21 mouse cellular contexts compared by ENCODE assay signal in genomic region chr3:24463941-24464340, GRCm38 (mm10).
DNase-seq lines count a peak whose midpoint lies in the region; ATAC-seq and TF ChIP-seq lines count a peak whose summit lies in the region.
"Had no signal": no experiment of that assay in that cellular context is flagged by ENCODE, and none has a peak within 500 bp of the region (broad histone marks: within the 10 kb centered on the region; RNA-seq: fewer than 3 reads in every experiment).

No protein-coding gene starts in this region.

- no peak for TF ChIP-seq CTCF in forebrain, postnatal 0 days (IDR thresholded peaks at IDR 0.05; ENCODE audit: low read depth)

- no peaks in the 10 kb centered on the region for H3K36me3 ChIP-seq in forebrain, postnatal 0 days (ENCODE audit: insufficient read depth)
- H3K36me3 ChIP-seq in forebrain, embryonic 16.5 days (ENCODE audit: control insufficient read depth, insufficient read depth): no peaks in the 10 kb centered on the region
- H3K36me3 ChIP-seq: embryonic facial prominence, embryonic 10.5 days; G1E; heart, embryonic 12.5 days; hindbrain, embryonic 10.5 days; hindbrain, embryonic 15.5 days had no signal

- intact Hi-C loops in left cerebral cortex, postnatal 4 days (cut with DNase I): no loop called here

- ATAC-seq in forebrain, postnatal 0 days: no peak
- ATAC-seq in forebrain, embryonic 16.5 days: no peak
- ATAC-seq: CD4-positive, CD25-positive, alpha-beta regulatory T cell, adult 4 months; forebrain, embryonic 13.5 days had no signal

- H3K4me3 ChIP-seq in forebrain, postnatal 0 days (ENCODE audit: low read depth, low read length): no peak overlapping the region
- no peak overlapping the region for H3K4me3 ChIP-seq in forebrain, embryonic 16.5 days (replicated peaks; ENCODE audit: low read length)
- H3K4me3 ChIP-seq: embryonic facial prominence, embryonic 10.5 days; forebrain, embryonic 13.5 days; heart, embryonic 12.5 days; hindbrain, embryonic 10.5 days; hindbrain, embryonic 15.5 days had no signal

- H3K27me3 ChIP-seq in forebrain, postnatal 0 days (ENCODE audit: insufficient read depth, low read length): no peaks in the 10 kb centered on the region
- no peaks in the 10 kb centered on the region for H3K27me3 ChIP-seq in forebrain, embryonic 16.5 days (replicated peaks; ENCODE audit: control insufficient read depth, insufficient read depth, low read length)
- H3K27me3 ChIP-seq: forebrain, embryonic 13.5 days; heart, embryonic 12.5 days; hindbrain, embryonic 15.5 days had no signal

- no peaks in the 10 kb centered on the region for H3K9me3 ChIP-seq in forebrain, postnatal 0 days (ENCODE audit: low read length)
- no peaks in the 10 kb centered on the region for H3K9me3 ChIP-seq in forebrain, embryonic 16.5 days (ENCODE audit: control insufficient read depth, low read length)
- H3K9me3 ChIP-seq: embryonic facial prominence, embryonic 10.5 days; forebrain, embryonic 13.5 days; G1E; hindbrain, embryonic 10.5 days; hindbrain, embryonic 15.5 days had no signal

- H3K9ac ChIP-seq in forebrain, postnatal 0 days: no peak overlapping the region
- no peak overlapping the region for H3K9ac ChIP-seq in forebrain, embryonic 16.5 days (replicated peaks; ENCODE audit: low read depth, low read length)
- H3K9ac ChIP-seq: forebrain, embryonic 13.5 days; heart, embryonic 12.5 days; hindbrain, embryonic 15.5 days had no signal

- WGBS in forebrain, postnatal 0 days: 64% methylated on average over 4 of the region's 4 CpGs
- 75% methylated on average over 4 of the region's 4 CpGs for WGBS in forebrain, embryonic 16.5 days

- H3K4me1 ChIP-seq in forebrain, postnatal 0 days (ENCODE audit: insufficient read depth): no peaks in the 10 kb centered on the region
- no peaks in the 10 kb centered on the region for H3K4me1 ChIP-seq in forebrain, embryonic 16.5 days (replicated peaks; ENCODE audit: control insufficient read depth, insufficient read depth, low read length)
- H3K4me1 ChIP-seq: embryonic facial prominence, embryonic 10.5 days; forebrain, embryonic 13.5 days; heart, embryonic 12.5 days; hindbrain, embryonic 10.5 days; hindbrain, embryonic 15.5 days had no signal

- H3K27ac ChIP-seq in forebrain, postnatal 0 days (ENCODE audit: low read depth, low read length): no peak overlapping the region
- no peak overlapping the region for H3K27ac ChIP-seq in forebrain, embryonic 16.5 days (ENCODE audit: low read length)
- H3K27ac ChIP-seq: embryonic facial prominence, embryonic 10.5 days; forebrain, embryonic 13.5 days; hindbrain, embryonic 10.5 days; hindbrain, embryonic 15.5 days had no signal

- DNase-seq in forebrain, postnatal 0 days: peak; percentile 39
- DNase-seq in left cerebral cortex, adult 11 months (ENCODE audit: low spot score): peak; percentile 7
- DNase-seq in left cerebral cortex, postnatal 4 days: no peak
- peak; percentile 8 for DNase-seq in right cerebral cortex, adult 18-20 months
- DNase-seq in right cerebral cortex, postnatal 36 days (ENCODE audit: low spot score in 2 of 2): no peak
- DNase-seq in spleen, postnatal 10 days (ENCODE audit: low spot score in 2 of 2): no peak
- no peak for DNase-seq in cerebellum, adult 9-10 months
- DNase-seq: adrenal gland, adult 8-10 months; adrenal gland, postnatal 36 days; B cell, adult 2 months; cerebellum, adult 11-12 months; cerebellum, postnatal 10 days; gastrocnemius, postnatal 25 days had no signal

- no peak overlapping the region for H3K4me2 ChIP-seq in forebrain, postnatal 0 days (ENCODE audit: low read depth)
- H3K4me2 ChIP-seq in forebrain, embryonic 16.5 days (ENCODE audit: low read length): no peak overlapping the region
- H3K4me2 ChIP-seq: forebrain, embryonic 13.5 days; heart, embryonic 12.5 days; hindbrain, embryonic 15.5 days had no signal

Comparison
In these comparisons a context has a peak if more than half of its experiments do, and no peak if none do; other contexts are left out.
1. DNase-seq: peak in forebrain, postnatal 0 days (single experiment), left cerebral cortex, adult 11 months (single experiment) and right cerebral cortex, adult 18-20 months (single experiment); none in left cerebral cortex, postnatal 4 days (single experiment), right cerebral cortex, postnatal 36 days (0 of 2), spleen, postnatal 10 days (0 of 2) and cerebellum, adult 9-10 months (single experiment).